Mouse (Mus musculus) kidney, embryonic 15.5 days (tissue): ENCODE data around the gene Zkscan4. TPM values are rescaled to one million over a fixed set of nuclear protein-coding genes. Genes with fewer than 3 reads are reported as not detected.
"Not testable (repeated sequence)": the region's sequence is repeated elsewhere in the genome, so short reads cannot be mapped to it uniquely, and the experiment has no call there.

ENCODE experiments used
- ATAC-seq: fragments of 200-750 bp; cut with Nextera tagmentation; replicated peaks from 2 replicates; pipeline ENCODE4 v1.8.0; 2017; ENCODE audit warnings: moderate TSS enrichment; ENCODE audit not compliant: low FRiP score
- H3K27ac ChIP-seq: fragments of 300-500 bp; sonication (generic); 2 replicates; pipeline ENCODE4 v1.5.1; 2015; ENCODE audit warnings: mild to moderate bottlenecking, inconsistent platforms
- H3K27me3 ChIP-seq: fragments of 300-500 bp; sonication (generic); 2 replicates; pipeline ENCODE4 v1.6.1; 2015; ENCODE audit warnings: inconsistent platforms
- H3K36me3 ChIP-seq: fragments of 300-500 bp; sonication (generic); 2 replicates; pipeline ENCODE4 v1.6.1; 2015; ENCODE audit warnings: inconsistent platforms
- H3K4me1 ChIP-seq: fragments of 300-500 bp; sonication (generic); 2 replicates; pipeline ENCODE4 v1.6.1; 2015; ENCODE audit warnings: inconsistent platforms
- H3K4me2 ChIP-seq: fragments of 300-500 bp; sonication (generic); 2 replicates; pipeline ENCODE4 v1.6.1; 2015; ENCODE audit warnings: moderate library complexity, mild to moderate bottlenecking, inconsistent platforms
- H3K4me3 ChIP-seq: fragments of 300-500 bp; sonication (generic); replicated peaks from 2 replicates; pipeline ENCODE4 v1.5.1; 2015; ENCODE audit warnings: mild to moderate bottlenecking, inconsistent platforms
- H3K9ac ChIP-seq: fragments of 300-500 bp; sonication (generic); 2 replicates; pipeline ENCODE4 v1.6.1; 2015; ENCODE audit warnings: mild to moderate bottlenecking, inconsistent platforms
- H3K9me3 ChIP-seq: fragments of 300-500 bp; sonication (generic); replicated peaks from 2 replicates; pipeline ENCODE4 v1.6.1; 2016; ENCODE audit warnings: inconsistent platforms
- WGBS: fragments of 180-500 bp; shearing (Covaris S2); methylation state at CpG from one replicate; pipeline ENCODE4 v1.1.7; 2015; ENCODE audit warnings: mixed read lengths; 5-methylcytosine and 5-hydroxymethylcytosine counted together
- polyA plus RNA-seq: library from polyadenylated mRNA; unstranded; fragments of >200 nt; fragmentation: Nextera tagmentation; extraction: Ambion mirVana; gene quantifications from 2 replicates; pipeline ENCODE4 v1.2.1, GENCODE M21; 2015

Gene Zkscan4
- polyA plus RNA-seq, 1 experiment from 2014 or later = 3.5 TPM

DNA sequence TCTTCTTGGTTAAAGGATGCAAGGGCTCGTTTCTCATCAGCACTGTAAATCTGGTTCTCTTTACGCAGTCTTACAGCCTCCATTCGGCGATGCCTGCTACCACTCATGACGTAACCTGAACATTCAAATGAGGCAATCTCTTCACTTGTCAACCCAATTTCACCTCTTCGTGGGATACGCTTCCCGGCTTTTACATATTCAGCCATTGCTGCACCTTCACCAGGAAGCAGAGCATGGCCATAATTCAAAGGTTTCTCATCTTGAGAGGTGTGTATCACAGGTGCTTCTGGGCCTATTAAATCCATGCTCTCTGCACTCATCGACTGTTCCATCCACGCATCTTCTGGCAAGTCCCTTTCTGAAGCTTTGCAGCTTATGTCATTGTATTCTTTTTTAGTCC lies 11.4 kb upstream of the Zkscan4 start:
- 82% methylated on average over 10 of the region's 10 CpGs for WGBS
- peaks cover 4% of the 10 kb centered on the region; the same call in 1 of the 2 replicates for H3K4me1 ChIP-seq
- peaks cover 29% of the 10 kb centered on the region for H3K27me3 ChIP-seq
- no peaks in the 10 kb centered on the region for H3K36me3 ChIP-seq
- no peak overlapping the region for H3K27ac ChIP-seq
- no peak overlapping the region for H3K4me3 ChIP-seq
- H3K9me3 ChIP-seq = no peaks in the 10 kb centered on the region
- ATAC-seq = no peak
- H3K9ac ChIP-seq = no peak overlapping the region
- H3K4me2 ChIP-seq = no peak overlapping the region

DNA sequence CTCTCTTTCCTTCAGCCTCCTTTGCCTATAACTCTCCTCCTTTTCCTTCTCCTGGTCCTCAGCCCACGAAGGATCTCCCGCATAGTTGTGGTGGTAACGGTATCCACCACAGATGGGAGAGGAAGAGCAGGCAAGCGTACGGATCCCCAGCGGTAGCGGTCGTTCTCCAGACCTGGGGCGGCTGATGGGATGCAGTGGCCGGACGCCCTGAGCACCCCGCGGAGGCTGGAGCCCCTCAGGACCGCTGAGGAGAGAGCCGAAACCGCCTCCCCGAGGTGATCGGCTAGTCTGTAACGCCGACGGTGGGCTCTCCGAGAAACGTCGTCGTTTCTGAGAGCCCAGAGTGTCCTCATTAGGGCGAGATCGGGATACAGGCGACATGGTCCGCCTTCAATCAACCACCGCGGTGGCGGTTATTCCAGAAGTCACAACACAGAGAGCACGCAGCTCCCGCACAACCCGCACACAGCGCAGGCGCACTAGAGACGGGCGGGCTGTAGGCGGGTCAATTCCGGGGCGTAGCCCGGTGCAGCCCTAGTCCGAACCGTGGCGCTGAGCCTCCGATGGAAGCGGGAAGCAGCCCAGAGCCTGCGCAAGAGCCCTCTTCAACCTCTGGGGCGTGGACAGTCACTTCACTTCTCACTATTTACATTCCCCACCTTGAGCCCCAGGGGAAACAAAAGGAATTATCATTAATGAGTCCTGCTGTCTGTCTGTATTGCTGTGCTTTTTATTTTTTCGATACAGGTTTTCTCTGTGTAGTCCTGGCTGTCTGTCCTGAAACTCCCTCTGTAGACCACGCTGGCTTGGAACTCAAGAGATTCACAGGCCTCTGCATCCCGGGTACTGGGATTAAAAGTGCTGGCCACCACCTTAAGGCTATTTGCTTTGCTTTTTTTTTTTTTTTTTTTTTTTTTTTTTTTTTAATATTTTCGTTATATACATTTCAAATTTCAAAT lies 10.4 kb upstream of the Zkscan4 start, which contains the start of gene Nkapl:
Gene Nkapl, minus strand, starts transcription at position 449 of the 959 bp plus-strand sequence.
- Histone ChIP-seq H3K27me3 (peaks cover 29% of the 10 kb centered on the region), H3K4me1 (peaks cover 4% of the 10 kb centered on the region; the same call in 1 of the 2 replicates), H3K27ac (0 out of 2 replicates have a peak within 1 kb of the TSS, but pooled peaks have one; percentile 20), H3K9ac (peak within 1 kb of the TSS; percentile 63), H3K9me3 (no peaks in the 10 kb centered on the region), H3K36me3 (no peaks in the 10 kb centered on the region), H3K4me2 (peak within 1 kb of the TSS; percentile 93), H3K4me3 (peak within 1 kb of the TSS; percentile 64)
- under 1% methylated on average over 54 of the region's 54 CpGs for WGBS
- peak; percentile 99 for ATAC-seq

DNA sequence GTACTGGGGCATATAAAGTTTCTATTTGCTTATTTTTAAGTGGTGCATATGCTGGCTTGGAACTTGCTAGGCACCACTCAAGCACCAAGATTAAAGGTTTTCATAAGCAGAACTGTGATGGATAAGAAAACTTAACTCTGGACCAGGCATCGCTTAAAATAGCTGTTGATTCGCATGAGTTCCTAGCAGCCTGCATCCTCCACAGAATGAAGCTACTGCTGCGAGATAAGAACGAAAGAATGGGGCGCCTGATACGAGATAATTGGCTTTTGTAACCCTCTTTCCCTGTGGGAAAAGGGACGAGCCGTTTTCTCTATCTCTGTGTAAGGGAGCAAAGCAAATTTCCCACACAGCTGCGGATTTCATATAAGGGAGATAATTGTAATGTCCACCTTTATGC lies 9.6 kb upstream of the Zkscan4 start:
- no peaks in the 10 kb centered on the region for H3K36me3 ChIP-seq
- WGBS = 39% methylated on average over 9 of the region's 9 CpGs
- H3K9ac ChIP-seq = no peak overlapping the region
- peaks cover 4% of the 10 kb centered on the region; the same call in 1 of the 2 replicates for H3K4me1 ChIP-seq
- H3K9me3 ChIP-seq = no peaks in the 10 kb centered on the region
- peaks cover 29% of the 10 kb centered on the region for H3K27me3 ChIP-seq
- H3K4me2 ChIP-seq = peak overlapping the region; percentile 93
- H3K27ac ChIP-seq = no peak overlapping the region
- H3K4me3 ChIP-seq = peak overlapping the region; percentile 64; the same call in 1 of the 2 replicates
- ATAC-seq = no peak

DNA sequence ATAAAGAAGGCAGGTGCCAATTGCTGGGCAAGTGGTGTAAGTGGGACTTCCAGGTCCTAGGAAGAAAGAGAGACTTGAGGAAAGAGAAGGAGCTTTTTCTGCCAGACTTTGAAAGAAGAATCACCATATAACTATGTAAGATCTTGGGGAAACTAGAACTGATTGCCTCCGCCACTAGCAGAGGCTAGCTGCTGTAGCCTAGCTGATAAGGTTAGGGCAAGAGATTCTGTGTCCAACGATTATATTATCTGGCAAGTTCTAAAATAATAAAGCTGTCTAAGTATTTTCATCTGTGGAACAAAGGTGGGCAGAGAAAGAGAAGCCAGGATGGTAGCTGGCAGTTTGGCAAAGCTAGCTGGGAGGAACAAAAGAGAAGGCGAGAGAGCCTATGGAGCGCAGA lies 6.3 kb upstream of the Zkscan4 start:
- no peak for ATAC-seq
- Histone ChIP-seq H3K27me3 (peaks cover 23% of the 10 kb centered on the region), H3K4me2 (no peak overlapping the region), H3K9ac (no peak overlapping the region), H3K4me3 (no peak overlapping the region), H3K27ac (no peak overlapping the region), H3K4me1 (peaks cover 4% of the 10 kb centered on the region; the same call in 1 of the 2 replicates), H3K9me3 (no peaks in the 10 kb centered on the region), H3K36me3 (no peaks in the 10 kb centered on the region)
- WGBS = 38% methylated on average over 4 of the region's 4 CpGs

DNA sequence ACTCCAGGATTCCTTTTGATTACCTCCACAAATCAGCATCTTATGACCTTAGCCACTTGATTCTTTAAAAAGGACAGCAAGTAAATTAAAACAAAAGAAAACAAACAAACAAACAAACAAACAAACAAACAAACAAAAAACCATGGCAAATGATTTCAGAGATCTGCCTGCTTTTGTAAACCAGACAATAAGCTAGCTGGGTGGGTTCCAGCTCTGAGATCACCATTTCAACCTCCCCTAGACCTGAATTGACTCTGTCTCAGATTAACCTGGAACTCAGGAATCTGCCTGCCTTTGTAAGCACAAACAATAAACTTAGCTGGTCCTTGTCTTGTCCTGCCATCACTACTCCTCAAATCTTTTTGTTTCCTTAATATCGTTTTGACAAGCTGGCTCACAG lies 8.2 kb downstream of the Zkscan4 start:
- H3K9ac ChIP-seq = no peak overlapping the region
- WGBS = 90% methylated on average over 1 of the region's 1 CpGs
- no peaks in the 10 kb centered on the region for H3K27me3 ChIP-seq
- no peak overlapping the region for H3K4me2 ChIP-seq
- H3K36me3 ChIP-seq = peaks cover 16% of the 10 kb centered on the region
- H3K4me1 ChIP-seq = no peaks in the 10 kb centered on the region
- no peak overlapping the region for H3K27ac ChIP-seq
- no peak for ATAC-seq
- no peaks in the 10 kb centered on the region for H3K9me3 ChIP-seq
- no peak overlapping the region for H3K4me3 ChIP-seq

DNA sequence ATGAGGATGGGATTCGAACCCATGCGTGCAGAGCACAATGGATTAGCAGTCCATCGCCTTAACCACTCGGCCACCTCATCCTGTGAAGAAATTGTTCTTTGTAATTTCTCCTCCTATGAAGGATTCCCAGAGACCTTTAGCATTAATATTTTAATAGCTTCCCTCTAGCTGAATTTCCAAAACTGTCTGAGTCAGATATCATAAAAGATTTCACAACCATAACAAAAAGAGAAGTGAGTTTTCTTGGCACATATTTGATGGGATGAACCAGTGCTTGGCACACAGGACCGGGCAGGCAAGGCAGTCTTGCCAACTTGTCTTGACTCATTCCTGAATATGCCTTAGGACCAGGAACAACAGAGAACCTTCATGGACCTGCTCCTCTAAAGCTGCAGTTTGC lies 14.1 kb downstream of the Zkscan4 start:
- no peak overlapping the region for H3K27ac ChIP-seq
- no peak overlapping the region for H3K4me2 ChIP-seq
- WGBS = 87% methylated on average over 5 of the region's 5 CpGs
- H3K9ac ChIP-seq = no peak overlapping the region
- H3K36me3 ChIP-seq = no peaks in the 10 kb centered on the region
- H3K9me3 ChIP-seq = no peaks in the 10 kb centered on the region
- no peaks in the 10 kb centered on the region for H3K27me3 ChIP-seq
- H3K4me1 ChIP-seq = no peaks in the 10 kb centered on the region
- no peak for ATAC-seq
- no peak overlapping the region for H3K4me3 ChIP-seq

DNA sequence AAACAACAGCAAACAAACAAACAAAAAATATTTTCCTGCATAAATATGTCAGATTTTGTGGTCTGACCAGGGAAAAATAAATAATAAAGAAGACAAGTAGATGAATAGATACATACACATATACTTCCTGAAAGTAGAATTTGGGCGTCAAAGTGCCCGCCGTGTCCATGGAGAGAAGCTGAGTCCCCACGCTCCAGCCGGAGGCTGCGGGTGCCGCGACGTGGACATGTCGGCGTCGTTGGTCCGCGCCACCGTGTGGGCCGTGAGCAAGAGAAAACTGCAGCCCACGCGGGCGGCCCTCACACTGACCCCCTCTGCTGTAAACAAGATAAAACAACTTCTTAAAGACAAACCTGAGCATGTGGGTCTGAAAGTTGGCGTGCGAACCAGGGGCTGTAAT lies 16.4 kb downstream of the Zkscan4 start, which contains the start of gene AK157302:
Gene AK157302, plus strand, starts transcription at position 144 of the 400 bp plus-strand sequence.
- 94% methylated on average over 21 of the region's 21 CpGs for WGBS
- ATAC-seq = no peak
- Histone ChIP-seq H3K36me3 (no peaks in the 10 kb centered on the region), H3K4me2 (no peak within 1 kb of the TSS), H3K9ac (no peak within 1 kb of the TSS), H3K27me3 (no peaks in the 10 kb centered on the region), H3K4me3 (no peak within 1 kb of the TSS), H3K9me3 (no peaks in the 10 kb centered on the region), H3K4me1 (no peaks in the 10 kb centered on the region), H3K27ac (no peak within 1 kb of the TSS)

DNA sequence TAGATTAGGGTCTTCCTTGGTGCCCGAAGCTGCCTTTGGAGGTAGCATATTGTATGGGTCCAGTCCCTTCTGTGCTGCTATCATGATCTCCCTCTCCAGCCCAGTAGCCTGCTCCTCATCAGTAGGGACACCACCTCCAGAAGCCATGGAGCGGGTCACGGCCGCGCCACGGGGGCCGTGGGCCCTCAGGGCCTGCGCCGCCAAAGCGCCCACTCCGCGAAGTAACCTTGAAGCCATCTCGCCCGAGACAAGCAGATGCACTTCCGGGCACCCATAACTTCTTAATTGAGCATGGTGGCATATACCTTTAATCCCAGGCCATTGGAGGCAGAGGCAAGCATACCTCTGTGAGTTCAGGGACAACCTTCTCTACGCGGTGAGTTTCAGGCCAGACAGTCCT lies 22.5 kb downstream of the Zkscan4 start, which contains the start of gene Gm11273:
Gene Gm11273, minus strand, starts transcription at position 237 of the 400 bp plus-strand sequence.
- not testable (repeated sequence) for ATAC-seq, H3K27me3 ChIP-seq, H3K4me1 ChIP-seq, H3K9ac ChIP-seq, H3K9me3 ChIP-seq, H3K4me2 ChIP-seq, H3K36me3 ChIP-seq, H3K27ac ChIP-seq, H3K4me3 ChIP-seq
- WGBS = 93% methylated on average over 17 of the region's 17 CpGs

DNA sequence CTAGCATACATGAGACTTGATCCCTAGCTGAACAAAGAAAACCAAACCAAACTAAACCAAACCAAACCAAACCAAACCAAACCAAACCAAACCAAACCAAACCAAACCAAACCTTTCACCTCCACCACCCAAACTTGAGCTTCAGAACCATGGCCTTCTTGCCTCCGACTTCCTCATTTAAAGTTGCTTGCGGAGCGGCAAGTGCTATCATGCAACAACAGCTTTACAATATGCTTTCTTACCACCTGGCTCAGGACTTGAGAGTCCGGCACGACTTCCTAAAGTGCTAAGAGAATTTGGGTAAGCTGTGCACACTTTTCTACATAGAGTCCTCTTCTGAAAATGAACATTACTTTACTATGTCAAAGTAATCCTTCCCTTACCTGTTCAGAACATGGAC lies 23.6 kb downstream of the Zkscan4 start:
- H3K4me3 ChIP-seq = no peak overlapping the region
- no peak for ATAC-seq
- H3K9me3 ChIP-seq = no peaks in the 10 kb centered on the region
- H3K4me1 ChIP-seq = 0 out of 2 replicates have a peak, but pooled peaks cover 4% of the 10 kb centered on the region
- H3K9ac ChIP-seq = no peak overlapping the region
- H3K4me2 ChIP-seq = no peak overlapping the region
- H3K36me3 ChIP-seq = no peaks in the 10 kb centered on the region
- no peak overlapping the region for H3K27ac ChIP-seq
- 89% methylated on average over 5 of the region's 5 CpGs for WGBS
- H3K27me3 ChIP-seq = no peaks in the 10 kb centered on the region

DNA sequence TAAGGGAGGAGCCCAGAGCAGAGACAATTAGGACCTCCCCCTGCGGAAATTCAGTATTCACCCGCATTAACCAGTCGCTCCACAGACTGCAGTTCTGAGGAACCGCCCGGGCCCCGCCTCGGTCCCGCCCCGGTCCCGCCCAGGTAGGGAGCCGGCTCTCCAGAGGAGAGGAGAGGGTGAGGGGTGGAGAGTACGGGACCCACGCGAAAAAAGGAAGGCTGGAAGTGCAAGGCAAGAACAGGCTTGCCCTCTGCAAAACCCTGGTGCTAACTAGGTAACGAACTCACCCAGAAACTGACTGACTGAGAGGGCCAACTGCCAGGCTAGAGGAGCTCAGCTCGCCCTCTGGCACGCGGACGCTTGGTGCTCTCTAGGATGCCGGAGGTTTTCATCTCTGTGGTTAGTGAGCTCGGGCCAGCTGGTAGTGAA lies 27.5 kb downstream of the Zkscan4 start:
- Histone ChIP-seq H3K4me1 (0 out of 2 replicates have a peak, but pooled peaks cover 4% of the 10 kb centered on the region), H3K4me3 (peak overlapping the region; percentile 60), H3K9me3 (no peaks in the 10 kb centered on the region), H3K27me3 (no peaks in the 10 kb centered on the region), H3K27ac (peak overlapping the region; percentile 88), H3K9ac (peak overlapping the region; percentile 52), H3K4me2 (peak overlapping the region; percentile 66), H3K36me3 (no peaks in the 10 kb centered on the region)
- WGBS = under 1% methylated on average over 21 of the region's 21 CpGs
- ATAC-seq = peak; percentile 100

DNA sequence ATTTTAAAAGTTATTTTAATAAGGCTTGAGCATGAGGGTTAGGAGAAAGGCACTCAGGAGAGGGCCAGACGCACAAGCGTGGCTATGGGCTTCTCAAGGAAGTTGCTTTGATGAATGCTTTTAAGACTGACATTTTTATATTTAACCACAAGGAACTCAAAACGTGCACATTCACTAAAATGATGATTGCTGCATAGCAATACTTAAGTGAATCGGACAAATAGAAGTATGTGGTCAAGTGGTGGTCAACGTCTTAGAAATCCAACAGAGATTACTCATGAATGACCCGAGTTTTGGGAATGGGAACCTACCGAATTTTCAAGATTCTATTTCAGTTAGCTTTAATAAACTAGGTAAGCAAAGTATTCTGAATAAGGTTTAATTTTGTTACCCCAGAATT lies 51.4 kb downstream of the Zkscan4 start:
- ATAC-seq = no peak
- Histone ChIP-seq H3K36me3 (peaks cover 20% of the 10 kb centered on the region), H3K9me3 (no peaks in the 10 kb centered on the region), H3K9ac (no peak overlapping the region), H3K4me3 (peak overlapping the region; percentile 96), H3K4me1 (peaks cover 10% of the 10 kb centered on the region), H3K27ac (no peak overlapping the region), H3K4me2 (peak overlapping the region; percentile 68), H3K27me3 (no peaks in the 10 kb centered on the region)
- 37% methylated on average over 7 of the region's 7 CpGs for WGBS

DNA sequence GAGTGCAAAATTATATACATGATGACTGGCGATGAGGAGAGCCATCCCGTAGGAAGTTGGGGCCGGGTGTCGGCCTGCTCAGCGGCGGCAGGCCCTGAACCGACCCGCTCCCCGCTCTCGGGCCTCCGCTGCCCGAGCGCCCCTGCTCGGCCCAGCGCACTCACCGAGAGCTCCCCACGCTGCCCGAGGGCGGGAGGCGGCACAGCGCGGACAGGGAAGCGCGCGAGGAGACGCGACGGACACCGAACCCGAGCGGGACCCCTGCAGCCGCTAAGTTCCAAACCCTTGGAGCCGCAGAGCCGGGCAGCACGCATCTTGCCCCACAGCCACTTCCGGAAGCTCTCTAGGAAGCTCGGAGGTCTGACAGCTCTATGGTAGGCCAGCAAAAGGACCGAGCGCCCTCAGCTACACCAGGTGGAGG lies 52.1 kb downstream of the Zkscan4 start, which contains the start of gene Zkscan8:
Gene Zkscan8, minus strand, starts transcription at position 340 of the 421 bp plus-strand sequence.
- H3K9me3 ChIP-seq = no peaks in the 10 kb centered on the region
- peak within 1 kb of the TSS; percentile 68 for H3K4me2 ChIP-seq
- peak within 1 kb of the TSS; percentile 96 for H3K4me3 ChIP-seq
- H3K36me3 ChIP-seq = peaks cover 15% of the 10 kb centered on the region
- H3K4me1 ChIP-seq = peaks cover 10% of the 10 kb centered on the region
- ATAC-seq = peak; percentile 100
- peak within 1 kb of the TSS; percentile 96 for H3K27ac ChIP-seq
- peak within 1 kb of the TSS; percentile 99 for H3K9ac ChIP-seq
- under 1% methylated on average over 39 of the region's 39 CpGs for whole genome bisulfite sequencing
- no peaks in the 10 kb centered on the region for H3K27me3 ChIP-seq
